Mouse (Mus musculus) G1E (cell line): ENCODE results near the gene Akap6.

ENCODE experiments used
- CTCF ChIP-seq: IDR thresholded peaks from 2 replicates; pipeline ENCODE4 v1.5.1; 2012; ENCODE audit warnings: low read depth, low read length, inconsistent platforms, mixed read lengths
- GATA1 ChIP-seq: IDR thresholded peaks from 2 replicates; pipeline ENCODE4 v1.6.1; 2012; ENCODE audit warnings: borderline replicate concordance, low read length, inconsistent platforms, mixed read lengths
- POLR2AphosphoS5 ChIP-seq: IDR thresholded peaks from 2 replicates; pipeline ENCODE4 v1.6.1; 2012; ENCODE audit warnings: low read depth, low read length, inconsistent platforms; ENCODE audit not compliant: insufficient replicate concordance

- TF ChIP-seq POLR2AphosphoS5 (no peak), GATA1 (no peak), CTCF (no peak)
Observed at GRCm38 (mm10) chr12:52850332-52851036, 151.3 kb downstream of the Akap6 start.
